Mouse (Mus musculus): ENCODE measurements around the gene Parva.

- peak; percentile 41 to 84 for TF ChIP-seq CTCF (conservative IDR thresholded peaks at IDR 0.05 in 1 of 2, IDR thresholded peaks at IDR 0.05 in 1 of 2; ENCODE audit: low read depth in 2 of 2, low read length in 2 of 2)
- no peak for TF ChIP-seq HCFC1 (IDR thresholded peaks at IDR 0.05; ENCODE audit: low read depth, low read length)
- no peak for TF ChIP-seq CHD1 (IDR thresholded peaks at IDR 0.05; ENCODE audit: low read depth, low read length)
- no peak for TF ChIP-seq EP300 (IDR thresholded peaks at IDR 0.05; ENCODE audit: low read length)
- no peak for TF ChIP-seq POLR2AphosphoS2 (IDR thresholded peaks at IDR 0.05; ENCODE audit: low read depth, low read length)
- TF ChIP-seq MXI1 (IDR thresholded peaks at IDR 0.05; ENCODE audit: low read depth, low read length) = no peak
These were observed 42.5 kb downstream of the Parva start for GRCm38 (mm10) chr7:112469817-112470216.
